Comparison of ENCODE assay signal across 8 mouse cellular contexts in the genomic region with DNA sequence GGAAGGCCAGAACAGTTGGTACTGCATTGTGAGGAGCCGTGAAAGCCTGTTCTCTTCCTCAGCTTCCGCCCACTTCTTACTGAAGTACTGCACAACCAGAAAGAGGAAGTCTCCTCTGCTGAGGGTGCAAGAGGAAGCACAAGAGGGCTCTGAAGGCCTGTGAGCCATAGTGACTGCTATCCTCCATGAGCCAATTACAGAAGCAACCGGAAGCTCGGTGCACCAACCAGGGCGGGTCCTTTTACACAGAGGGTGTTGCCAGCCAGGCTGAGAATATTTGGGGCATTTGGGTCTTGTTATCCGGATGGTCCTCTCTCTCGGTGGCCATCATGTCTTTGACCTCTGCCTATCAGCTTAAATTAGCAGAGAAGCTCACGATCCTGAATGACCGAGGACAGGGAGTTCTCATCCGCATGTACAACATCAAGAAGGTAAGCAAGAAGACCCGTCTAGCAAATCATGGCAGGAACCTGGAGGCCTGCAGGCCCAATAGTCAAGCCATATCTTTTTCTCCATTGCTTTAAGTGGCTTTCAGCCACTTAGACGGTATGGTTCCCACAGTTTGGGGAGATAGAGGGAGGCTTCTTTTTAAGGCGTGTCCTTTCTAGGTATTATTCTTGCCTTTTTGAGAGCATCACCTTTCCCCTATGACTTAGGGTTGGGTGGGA. TPM values are rescaled to one million over a fixed set of nuclear protein-coding genes. Genes with fewer than 3 reads are reported as not detected.
DNase-seq lines count a peak whose midpoint lies in the region; ATAC-seq and TF ChIP-seq lines count a peak whose summit lies in the region.

TSS of gene Nckap1l (plus strand) at position 244 of the 668 bp plus-strand sequence.

- intact Hi-C loops in left cerebral cortex, postnatal 25 days (cut with DNase I) = no loop called here
- intact Hi-C loops in left cerebral cortex, postnatal 4 days (cut with DNase I) = no loop called here

- peaks cover 5% of the 10 kb centered on the region for H3K4me1 ChIP-seq in bone marrow macrophage, adult 2 months (ENCODE audit: control insufficient read depth, insufficient read depth, low read length)
- no peaks in the 10 kb centered on the region for H3K4me1 ChIP-seq in hindbrain, embryonic 13.5 days (replicated peaks)

- peaks cover 29% of the 10 kb centered on the region; the same call in 1 of the 2 replicates for H3K36me3 ChIP-seq in macrophage (ENCODE audit: inconsistent target)
- no peaks in the 10 kb centered on the region for H3K36me3 ChIP-seq in hindbrain, embryonic 13.5 days

- H3K9me3 ChIP-seq in hindbrain, embryonic 13.5 days = no peaks in the 10 kb centered on the region

- 76% methylated on average over 13 of the region's 13 CpGs for WGBS in large intestine, adult 2 months
- 1% methylated on average over 13 of the region's 13 CpGs for WGBS in macrophage (ENCODE audit: missing documents)
- WGBS in hindbrain, embryonic 13.5 days = 94% methylated on average over 13 of the region's 13 CpGs

- peak; percentile 8 to 47 for DNase-seq in left cerebral cortex, postnatal 25 days (ENCODE audit: low spot score in 2 of 2)
- DNase-seq in left cerebral cortex, postnatal 4 days = no peak
- no peak for DNase-seq in large intestine, adult 2 months (ENCODE audit: low read depth, low spot score)
- DNase-seq in thymus, postnatal 14 days = peak; percentile 85
- no peak for DNase-seq in cerebellum, adult 9-10 months

- peak within 1 kb of the TSS; percentile 84 for H3K27ac ChIP-seq in bone marrow macrophage, adult 2 months (ENCODE audit: insufficient read depth, low read depth, low read length)
- H3K27ac ChIP-seq in macrophage = peak within 1 kb of the TSS; percentile 85
- no peak within 1 kb of the TSS for H3K27ac ChIP-seq in hindbrain, embryonic 13.5 days

- TF ChIP-seq CTCF in bone marrow macrophage, adult 2 months (IDR thresholded peaks at IDR 0.05; ENCODE audit: low read depth, low read length) = no peak

- no peak for ATAC-seq in hindbrain, embryonic 13.5 days (ENCODE audit: low FRiP score)

- H3K79me2 ChIP-seq in macrophage (ENCODE audit: inconsistent target) = peaks cover 51% of the 10 kb centered on the region

- H3K27me3 ChIP-seq in hindbrain, embryonic 13.5 days = no peaks in the 10 kb centered on the region

- peak within 1 kb of the TSS; percentile 95 for H3K4me3 ChIP-seq in bone marrow macrophage, adult 2 months (ENCODE audit: insufficient read depth, low read length)
- H3K4me3 ChIP-seq in macrophage (ENCODE audit: inconsistent target) = peak within 1 kb of the TSS; percentile 75
- no peak within 1 kb of the TSS for H3K4me3 ChIP-seq in hindbrain, embryonic 13.5 days

- H3K4me2 ChIP-seq in hindbrain, embryonic 13.5 days = no peak within 1 kb of the TSS

- TF ChIP-seq POLR2A in bone marrow macrophage, adult 2 months (IDR thresholded peaks at IDR 0.05; ENCODE audit: borderline replicate concordance, low read depth, low read length) = no peak

- no peak within 1 kb of the TSS for H3K9ac ChIP-seq in hindbrain, embryonic 13.5 days

RNA-seq across cellular contexts. Expression of gene Nckap1l, which starts in this region (rescaled TPM):
- total RNA-seq in left cerebral cortex, postnatal 25 days (2021) = 10 to 100 TPM; 10.6 to 11.5 TPM
- 1 to 10 TPM; 3.3 to 4.4 TPM for total RNA-seq in left cerebral cortex, postnatal 4 days (2021)
- polyA plus RNA-seq in bone marrow macrophage, adult 2 months (2012; ENCODE audit: insufficient read depth, insufficient read length, missing spikeins) = 330 and 354 TPM in 2 replicates
- 10.1 and 12.0 TPM in 2 replicates for polyA plus RNA-seq in large intestine, adult 2 months (2012; rRNA removed)
- 1,000 to 10,000 TPM in 12 of 26 experiments, 100 to 1,000 TPM in 14; 735 to 2,155 (median 938) TPM for total RNA-seq in macrophage (2018; cell fraction: chromatin; rRNA removed)
- 100 to 1,000 TPM; 243 to 406 (median 320) TPM for total RNA-seq in macrophage (2018; cell fraction: cytosol; rRNA removed)
- 1,000 to 10,000 TPM in 1 of 26 experiments, 100 to 1,000 TPM in 25; 403 to 1,047 (median 492) TPM for total RNA-seq in macrophage (2018; cell fraction: nucleus; rRNA removed)
- polyA plus RNA-seq in macrophage (2018) = 290 to 353 TPM (median 316 TPM) in 3 replicates
- 1.7 and 2.3 TPM in 2 replicates for polyA plus RNA-seq in hindbrain, embryonic 13.5 days (2015; fragmentation: Nextera tagmentation; extraction: Ambion mirVana)

Comparison
In these comparisons a context has a peak if more than half of its experiments do, and no peak if none do; other contexts are left out.
1. RNA of gene Nckap1l (polyA plus RNA-seq): 330 to 354 TPM in bone marrow macrophage, adult 2 months and 290 to 353 TPM in macrophage; 10.1 to 12.0 TPM in large intestine, adult 2 months and 1.7 to 2.3 TPM in hindbrain, embryonic 13.5 days; every median in the first group is over 10 times any median in the second.
2. DNase-seq: peak in left cerebral cortex, postnatal 25 days (2 of 2) and thymus, postnatal 14 days (single experiment); none in left cerebral cortex, postnatal 4 days (single experiment), large intestine, adult 2 months (single experiment) and cerebellum, adult 9-10 months (single experiment).